Mouse (Mus musculus) midbrain, embryonic 13.5 days (tissue): ENCODE results near the gene Ncoa6. TPM values are rescaled to one million over a fixed set of nuclear protein-coding genes. Genes with fewer than 3 reads are reported as not detected.

Source experiments
- ATAC-seq: fragments of 200-750 bp; cut with Nextera tagmentation; 2 replicates; pipeline ENCODE4 v1.8.0; 2017; ENCODE audit warnings: mild to moderate bottlenecking, moderate TSS enrichment, moderate library complexity
- H3K27ac ChIP-seq: fragments of 300-500 bp; sonication (generic); 2 replicates; pipeline ENCODE4 v1.5.1; 2015; ENCODE audit warnings: inconsistent platforms, mild to moderate bottlenecking, moderate library complexity
- H3K27me3 ChIP-seq: fragments of 300-500 bp; sonication (generic); 2 replicates; pipeline ENCODE4 v1.6.1; 2015; ENCODE audit warnings: mild to moderate bottlenecking, inconsistent platforms
- H3K36me3 ChIP-seq: fragments of 300-500 bp; sonication (generic); 2 replicates; pipeline ENCODE4 v1.6.1; 2015; ENCODE audit warnings: mild to moderate bottlenecking, inconsistent platforms
- H3K4me1 ChIP-seq: fragments of 300-500 bp; sonication (generic); replicated peaks from 2 replicates; pipeline ENCODE4 v1.6.1; 2015; ENCODE audit warnings: inconsistent platforms
- H3K4me2 ChIP-seq: fragments of 300-500 bp; sonication (generic); replicated peaks from 2 replicates; pipeline ENCODE4 v1.6.1; 2015; ENCODE audit warnings: moderate library complexity, mild to moderate bottlenecking, inconsistent platforms
- H3K4me3 ChIP-seq: fragments of 300-500 bp; sonication (generic); replicated peaks from 2 replicates; pipeline ENCODE4 v1.5.1; 2015; ENCODE audit warnings: mild to moderate bottlenecking, inconsistent platforms
- H3K9ac ChIP-seq: fragments of 300-500 bp; sonication (generic); replicated peaks from 2 replicates; pipeline ENCODE4 v1.6.1; 2015; ENCODE audit warnings: mild to moderate bottlenecking, inconsistent platforms
- H3K9me3 ChIP-seq: fragments of 300-500 bp; sonication (generic); 2 replicates; pipeline ENCODE4 v1.6.1; 2016; ENCODE audit warnings: mild to moderate bottlenecking, inconsistent platforms
- WGBS: fragments of 180-500 bp; shearing (Covaris S2); methylation state at CpG from one replicate; pipeline ENCODE4 v1.1.7; 2015; 5-methylcytosine and 5-hydroxymethylcytosine counted together
- polyA plus RNA-seq: library from polyadenylated mRNA; unstranded; fragments of >200 nt; fragmentation: Nextera tagmentation; extraction: Ambion mirVana; gene quantifications from 2 replicates; pipeline ENCODE4 v1.2.1, GENCODE M21; 2015

The Ncoa6 gene
- 30.0 and 34.5 TPM in 2 replicates for polyA plus RNA-seq

DNA sequence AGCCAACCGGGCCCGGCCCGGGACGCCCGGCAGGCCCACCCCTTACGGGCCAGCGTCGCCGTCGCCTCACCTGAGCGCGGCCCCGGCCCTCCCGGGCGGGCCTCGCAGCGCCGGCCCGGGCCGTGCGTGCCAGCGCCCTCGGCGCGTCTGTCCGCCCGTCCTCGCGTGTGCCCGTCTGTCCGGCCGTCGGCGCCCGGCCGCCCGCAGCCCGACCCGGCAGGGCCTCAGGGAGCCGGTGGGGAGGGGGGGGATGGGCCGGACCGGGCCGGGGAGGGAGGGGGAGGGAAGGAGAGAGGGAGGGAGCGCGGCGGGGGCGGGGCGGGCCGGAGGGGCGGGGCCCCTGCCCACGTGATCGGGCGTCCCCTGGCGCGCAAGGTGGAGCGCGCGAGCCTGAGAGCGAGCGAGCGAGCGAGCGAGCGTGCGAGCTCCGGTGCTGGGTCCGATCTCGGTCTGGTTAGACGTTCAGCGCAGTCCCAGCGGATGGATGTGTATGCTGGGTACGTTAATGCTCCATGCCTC lies at the start of gene Ncoa6:
TSS of gene Ncoa6 (minus strand) at position 325 of the 519 bp plus-strand sequence.
- no peaks in the 10 kb centered on the region for H3K27me3 ChIP-seq
- H3K4me1 ChIP-seq: peaks cover 34% of the 10 kb centered on the region
- peak within 1 kb of the TSS; percentile 93 for H3K27ac ChIP-seq
- WGBS: 0% methylated on average over 41 of the region's 72 CpGs
- H3K4me2 ChIP-seq: peak within 1 kb of the TSS; percentile 88
- H3K36me3 ChIP-seq: no peaks in the 10 kb centered on the region
- H3K9ac ChIP-seq: peak within 1 kb of the TSS; percentile 94
- no peaks in the 10 kb centered on the region for H3K9me3 ChIP-seq
- H3K4me3 ChIP-seq: peak within 1 kb of the TSS; percentile 87
- ATAC-seq: peak; percentile 92

DNA sequence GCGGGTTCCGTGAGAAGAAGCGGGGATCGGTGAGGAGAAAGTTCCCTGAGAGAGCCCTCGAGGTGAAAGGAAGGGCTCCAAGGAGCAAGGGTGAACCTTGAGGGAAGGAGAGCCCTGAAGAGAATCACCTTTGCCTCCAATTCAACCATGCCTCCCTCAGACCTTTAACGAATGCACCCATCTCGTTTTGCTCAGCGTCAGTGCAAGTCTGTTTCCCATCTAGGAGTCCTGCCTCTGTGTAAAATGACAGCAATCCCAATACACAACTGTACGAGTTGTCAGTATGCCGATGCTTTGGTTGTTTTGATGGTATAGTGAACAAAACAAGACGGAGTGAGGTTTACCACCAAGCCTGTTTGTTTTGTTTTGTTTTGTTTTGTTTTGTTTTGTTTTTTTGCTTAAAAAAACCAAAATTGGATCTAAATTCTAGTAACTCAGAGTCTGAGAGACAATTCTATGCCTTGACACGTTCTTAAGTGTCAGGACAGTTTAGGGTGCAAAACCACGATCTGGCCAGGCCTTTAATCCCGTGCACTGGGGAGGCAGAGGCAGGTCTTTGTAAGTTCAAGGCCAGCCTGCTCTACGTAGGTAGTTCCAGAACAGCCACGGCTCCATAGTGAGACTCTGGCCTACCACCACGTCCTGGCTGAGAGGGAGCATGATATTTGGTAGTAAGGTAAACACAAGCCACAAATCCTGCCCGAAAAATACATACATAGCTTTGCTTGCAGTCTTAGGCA lies 45.0 kb upstream of the Ncoa6 start:
- Histone ChIP-seq H3K27me3 (no peaks in the 10 kb centered on the region), H3K4me3 (peak overlapping the region; percentile 68), H3K9ac (peak overlapping the region; percentile 69), H3K9me3 (no peaks in the 10 kb centered on the region), H3K4me2 (peak overlapping the region; percentile 68), H3K4me1 (peaks cover 23% of the 10 kb centered on the region), H3K36me3 (no peaks in the 10 kb centered on the region), H3K27ac (peak overlapping the region; percentile 78)
- WGBS: 26% methylated on average over 18 of the region's 18 CpGs
- no peak for ATAC-seq

DNA sequence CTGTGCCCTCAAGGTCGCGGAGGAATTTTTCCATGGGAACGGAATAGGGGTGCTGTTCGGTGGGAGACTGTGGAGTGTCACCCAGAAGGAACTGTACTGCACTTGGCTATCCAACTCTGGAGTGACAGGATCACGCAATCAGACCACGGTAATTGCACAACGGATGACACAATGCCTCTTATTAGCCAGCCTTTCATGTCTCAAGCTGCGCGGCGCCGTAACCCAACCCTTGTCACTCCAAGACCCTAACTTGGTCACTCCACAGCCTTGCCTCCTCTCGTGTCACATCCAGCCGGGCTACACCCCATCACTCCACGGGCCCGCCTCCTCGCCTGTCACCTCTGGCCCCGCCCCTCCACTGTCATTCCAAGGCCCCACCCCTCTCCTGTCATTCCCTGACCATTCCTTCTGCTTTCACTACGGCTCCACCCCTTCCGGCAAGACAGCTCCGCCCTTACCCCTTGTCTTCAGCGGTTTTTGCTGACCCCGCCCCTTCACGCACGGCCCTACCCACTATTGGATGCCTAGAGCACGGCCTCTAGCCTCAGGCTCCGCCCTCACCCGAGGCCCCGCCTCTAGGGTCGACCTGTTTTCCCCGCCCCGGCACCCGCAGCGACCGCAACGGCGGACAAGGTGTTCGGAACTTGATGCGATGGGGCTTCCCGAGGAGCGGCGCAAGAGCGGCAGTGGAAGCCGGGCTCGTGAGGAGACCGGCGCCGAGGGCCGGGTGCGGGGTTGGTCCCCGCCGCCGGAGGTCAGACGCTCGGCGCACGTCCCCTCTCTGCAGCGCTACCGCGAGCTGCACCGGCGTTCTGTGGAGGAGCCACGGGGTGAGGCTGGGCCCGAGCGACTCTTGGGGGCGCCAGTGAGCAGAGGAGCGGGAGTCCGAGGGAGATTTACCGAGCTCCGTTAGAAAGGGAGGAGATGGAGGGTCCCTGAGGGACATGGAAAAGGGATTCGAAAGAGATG lies 44.0 kb upstream of the Ncoa6 start, which contains the start of the genes Acss2 and Ggt7:
TSS of gene Acss2 (plus strand) at position 494 of the 969 bp plus-strand sequence.
TSS of gene Ggt7 (minus strand) at position 783 of the 969 bp plus-strand sequence.
- H3K4me1 ChIP-seq: peaks cover 33% of the 10 kb centered on the region
- H3K9me3 ChIP-seq: no peaks in the 10 kb centered on the region
- ATAC-seq: peak; percentile 98
- peak within 1 kb of the TSS; percentile 78 for H3K27ac ChIP-seq
- H3K4me3 ChIP-seq: peak within 1 kb of the TSS; percentile 68
- peak within 1 kb of the TSS; percentile 69 for H3K9ac ChIP-seq
- H3K36me3 ChIP-seq: no peaks in the 10 kb centered on the region
- H3K4me2 ChIP-seq: peak within 1 kb of the TSS; percentile 68
- 4% methylated on average over 67 of the region's 70 CpGs for WGBS
- no peaks in the 10 kb centered on the region for H3K27me3 ChIP-seq

DNA sequence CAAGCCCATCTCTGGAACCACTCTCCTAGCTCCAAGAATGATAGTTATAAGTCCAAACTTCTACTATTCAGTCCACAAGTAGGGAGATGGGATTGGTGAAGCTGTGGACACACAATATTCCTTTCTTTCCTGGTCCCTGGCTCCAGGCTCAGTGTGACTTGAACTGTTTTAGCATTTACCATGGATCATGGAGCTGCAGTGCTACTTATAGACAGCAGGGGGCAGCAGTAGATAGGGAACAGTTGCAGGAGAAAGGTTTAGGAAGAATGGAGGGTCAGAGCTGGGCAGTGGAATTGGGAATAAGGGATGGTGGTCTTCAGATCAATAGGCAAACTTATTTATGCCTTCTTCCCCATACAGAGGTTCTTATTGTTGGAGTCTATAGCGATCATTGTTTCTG lies 42.2 kb upstream of the Ncoa6 start:
- 6% methylated on average over 1 of the region's 1 CpGs for WGBS
- Histone ChIP-seq H3K27me3 (no peaks in the 10 kb centered on the region), H3K27ac (no peak overlapping the region), H3K9me3 (no peaks in the 10 kb centered on the region), H3K36me3 (peaks cover 3% of the 10 kb centered on the region; the same call in 1 of the 2 replicates), H3K9ac (no peak overlapping the region), H3K4me1 (peaks cover 41% of the 10 kb centered on the region), H3K4me2 (no peak overlapping the region), H3K4me3 (no peak overlapping the region)
- no peak for ATAC-seq

DNA sequence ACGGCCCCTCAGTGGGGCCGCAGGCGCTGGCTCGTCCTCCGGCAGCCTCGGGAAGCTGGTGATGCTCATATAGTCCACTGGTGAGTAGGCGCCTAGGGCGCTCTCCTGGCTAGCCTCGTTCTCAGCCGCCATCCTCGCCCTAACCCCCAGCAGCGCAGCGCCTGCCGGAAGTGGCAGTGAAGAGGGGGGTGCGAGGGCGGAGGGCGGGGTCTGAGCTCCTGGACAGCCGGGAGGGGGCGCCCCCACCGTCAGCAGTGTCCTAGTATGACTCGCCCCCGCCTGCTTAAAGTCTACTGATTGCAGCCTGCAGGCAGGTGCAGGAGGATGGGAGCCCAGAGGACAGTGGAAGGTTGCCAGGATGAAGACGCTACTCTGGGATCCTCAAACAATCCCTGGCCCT lies 41.0 kb upstream of the Ncoa6 start:
- Histone ChIP-seq H3K4me1 (peaks cover 41% of the 10 kb centered on the region), H3K27ac (peak overlapping the region; percentile 81), H3K4me2 (peak overlapping the region; percentile 78), H3K36me3 (peaks cover 5% of the 10 kb centered on the region; the same call in 1 of the 2 replicates), H3K9me3 (no peaks in the 10 kb centered on the region), H3K27me3 (no peaks in the 10 kb centered on the region), H3K4me3 (peak overlapping the region; percentile 75), H3K9ac (peak overlapping the region; percentile 88)
- ATAC-seq: peak; percentile 49
- under 1% methylated on average over 23 of the region's 23 CpGs for whole genome bisulfite sequencing

DNA sequence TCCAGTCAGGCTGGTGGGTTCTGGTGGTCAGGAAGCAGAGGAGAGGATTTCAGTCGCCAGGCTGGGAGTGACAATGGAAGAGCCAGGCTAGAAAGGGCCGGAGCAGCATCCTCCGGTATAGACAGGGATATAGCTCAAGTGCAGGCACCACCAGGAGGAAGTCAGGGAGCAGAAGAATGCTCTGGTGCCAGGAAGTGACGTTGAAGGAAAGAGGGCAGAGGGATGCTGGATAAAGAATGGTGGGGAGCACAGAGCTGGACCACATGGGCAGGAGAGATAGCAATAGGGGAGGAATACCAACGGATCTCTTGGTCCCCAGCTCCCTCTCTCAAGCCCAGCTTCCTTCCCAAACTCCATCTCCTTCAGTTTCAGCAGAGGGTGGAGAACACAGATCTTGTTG lies 39.8 kb upstream of the Ncoa6 start:
- Histone ChIP-seq H3K9ac (peak overlapping the region; percentile 88), H3K36me3 (peaks cover 9% of the 10 kb centered on the region; the same call in 1 of the 2 replicates), H3K4me3 (peak overlapping the region; percentile 75), H3K27me3 (no peaks in the 10 kb centered on the region), H3K4me1 (peaks cover 35% of the 10 kb centered on the region), H3K9me3 (no peaks in the 10 kb centered on the region), H3K4me2 (peak overlapping the region; percentile 78), H3K27ac (peak overlapping the region; percentile 81)
- ATAC-seq: no peak
- 65% methylated on average over 5 of the region's 5 CpGs for WGBS

DNA sequence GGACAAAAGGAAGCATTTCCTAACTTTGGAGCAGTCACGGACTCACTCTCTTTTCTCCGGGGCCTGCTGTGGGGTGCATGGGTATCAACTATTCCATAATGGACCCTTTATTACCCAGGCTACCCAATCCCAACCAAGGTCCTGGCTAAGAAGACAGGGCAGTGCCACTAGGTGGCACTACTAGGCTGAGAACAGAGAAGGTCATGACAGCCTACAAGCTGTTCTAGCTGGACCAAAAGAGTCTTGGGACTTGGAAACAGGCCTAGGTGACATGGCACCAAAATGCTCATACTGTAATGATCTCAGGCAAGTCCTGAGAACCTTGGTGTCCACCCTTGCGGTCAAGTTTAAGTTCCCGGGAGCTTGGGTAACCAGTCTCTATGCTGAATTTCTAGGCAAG lies 38.8 kb upstream of the Ncoa6 start:
- no peaks in the 10 kb centered on the region for H3K9me3 ChIP-seq
- peaks cover 13% of the 10 kb centered on the region for H3K36me3 ChIP-seq
- no peak overlapping the region for H3K27ac ChIP-seq
- 63% methylated on average over 4 of the region's 4 CpGs for WGBS
- ATAC-seq: no peak
- H3K4me2 ChIP-seq: peak overlapping the region; percentile 78
- no peak overlapping the region for H3K9ac ChIP-seq
- no peak overlapping the region for H3K4me3 ChIP-seq
- H3K27me3 ChIP-seq: no peaks in the 10 kb centered on the region
- H3K4me1 ChIP-seq: peaks cover 43% of the 10 kb centered on the region

DNA sequence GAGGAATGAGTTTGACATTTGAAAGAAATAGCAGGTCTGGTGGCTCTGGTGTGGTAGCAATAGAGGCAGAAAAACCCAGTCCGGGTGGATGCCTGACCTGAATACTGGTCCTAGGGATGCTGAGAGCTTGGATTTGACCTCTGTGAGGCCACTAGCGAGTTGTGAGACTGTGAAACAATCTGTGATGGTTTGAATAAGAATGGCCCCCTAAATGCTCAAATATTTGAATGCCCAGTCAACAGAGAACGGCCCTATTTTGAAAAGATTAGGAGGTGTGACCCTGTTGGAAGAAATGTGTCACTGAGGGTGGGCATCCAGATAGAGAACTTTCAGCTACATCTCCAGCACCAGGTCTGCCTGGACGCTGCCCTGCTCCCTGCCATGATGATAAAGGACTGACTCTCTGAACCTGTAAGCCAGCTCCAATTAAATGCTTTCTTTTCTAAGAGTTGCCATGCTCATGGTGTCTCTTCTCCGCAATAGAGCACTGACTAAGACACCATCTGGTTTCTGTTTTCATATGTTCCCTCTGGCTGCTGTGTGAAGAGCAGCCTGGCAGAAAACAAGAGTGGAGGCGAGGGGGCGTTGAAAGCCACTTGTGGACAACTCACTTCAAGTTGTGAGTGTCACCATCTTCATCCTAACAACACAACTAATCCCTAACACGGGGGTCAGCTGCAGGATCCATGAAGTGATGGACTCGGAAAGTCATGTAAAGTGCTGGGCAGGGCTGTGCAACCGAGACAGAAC lies 34.2 kb upstream of the Ncoa6 start:
- no peaks in the 10 kb centered on the region for H3K27me3 ChIP-seq
- no peak overlapping the region for H3K4me3 ChIP-seq
- no peaks in the 10 kb centered on the region for H3K9me3 ChIP-seq
- 0 out of 2 replicates have a peak overlapping the region, but pooled peaks have one; percentile 14 for H3K9ac ChIP-seq
- peaks cover 35% of the 10 kb centered on the region for H3K4me1 ChIP-seq
- no peak overlapping the region for H3K4me2 ChIP-seq
- 72% methylated on average over 10 of the region's 10 CpGs for WGBS
- H3K27ac ChIP-seq: no peak overlapping the region
- H3K36me3 ChIP-seq: peaks cover 38% of the 10 kb centered on the region
- no peak for ATAC-seq

DNA sequence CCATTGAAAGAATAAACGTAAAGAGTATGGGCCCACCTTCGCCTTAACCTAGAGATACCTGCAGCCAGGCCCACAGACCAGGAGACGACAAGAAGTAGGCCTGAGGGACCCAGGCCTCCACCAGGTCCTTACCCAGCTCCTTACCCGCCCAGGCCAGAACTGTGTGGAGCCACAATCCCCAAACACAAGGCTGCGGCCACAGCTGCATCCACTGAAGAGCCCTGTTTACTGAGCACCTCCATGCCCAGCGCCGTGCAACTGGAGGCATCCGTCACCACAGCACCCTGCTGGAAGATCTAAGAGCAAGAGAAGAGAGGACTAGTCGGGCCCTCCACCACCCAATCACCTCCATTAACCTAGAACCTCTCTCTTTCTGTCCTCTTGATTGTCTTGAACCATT lies 32.1 kb upstream of the Ncoa6 start:
- Histone ChIP-seq H3K4me3 (no peak overlapping the region), H3K27ac (no peak overlapping the region), H3K4me1 (peaks cover 26% of the 10 kb centered on the region), H3K9ac (no peak overlapping the region), H3K9me3 (no peaks in the 10 kb centered on the region), H3K27me3 (no peaks in the 10 kb centered on the region), H3K4me2 (no peak overlapping the region), H3K36me3 (peaks cover 47% of the 10 kb centered on the region)
- ATAC-seq: no peak
- WGBS: 93% methylated on average over 9 of the region's 9 CpGs

DNA sequence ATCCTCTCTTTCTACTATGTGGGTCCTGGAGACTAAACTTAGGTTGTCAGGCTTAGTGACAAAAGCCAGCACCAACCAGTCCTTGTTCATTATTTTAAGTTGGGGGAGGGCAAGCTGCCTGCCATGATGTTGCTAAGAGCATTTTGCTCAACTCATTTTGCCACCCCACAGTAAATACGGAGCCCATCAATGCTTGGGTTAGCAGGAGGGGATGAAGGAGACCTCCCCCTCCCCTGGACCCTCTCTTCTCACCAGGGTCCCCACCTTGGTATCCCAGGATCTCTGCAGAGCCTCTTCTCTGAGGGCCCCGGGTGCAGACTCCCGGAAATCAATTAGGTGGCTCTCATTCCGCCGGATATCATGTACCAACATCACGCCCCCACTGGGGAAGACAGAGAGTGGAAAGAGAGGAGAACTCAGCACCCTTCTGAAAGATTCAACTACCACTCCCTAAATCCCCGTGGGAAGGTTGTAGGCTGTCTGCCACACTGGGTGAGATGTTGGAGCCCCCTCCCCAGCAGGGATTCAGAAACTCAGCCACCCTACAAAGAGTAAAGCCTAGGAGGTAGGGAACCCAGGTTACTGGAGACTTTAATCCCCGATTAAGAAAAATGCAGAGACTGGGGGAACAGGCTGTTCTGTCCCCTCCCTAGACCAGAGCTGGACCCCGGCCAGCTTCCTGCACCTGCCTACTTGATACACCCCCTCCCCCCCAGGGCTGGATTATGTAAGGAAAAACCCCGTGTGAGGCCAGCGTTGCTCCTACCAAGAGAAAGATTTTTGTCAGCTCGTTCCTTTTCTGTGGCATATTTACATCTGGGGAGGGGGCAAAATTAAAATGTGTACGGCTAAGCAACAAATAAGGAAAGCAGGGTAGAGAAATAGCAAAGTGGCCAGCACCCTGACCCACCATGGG lies 31.0 kb upstream of the Ncoa6 start:
- H3K27ac ChIP-seq: peak overlapping the region; percentile 17; the same call in 1 of the 2 replicates
- no peak overlapping the region; the same call in 1 of the 2 replicates for H3K9ac ChIP-seq
- no peaks in the 10 kb centered on the region for H3K9me3 ChIP-seq
- H3K36me3 ChIP-seq: peaks cover 57% of the 10 kb centered on the region
- H3K4me3 ChIP-seq: no peak overlapping the region
- peaks cover 26% of the 10 kb centered on the region for H3K4me1 ChIP-seq
- WGBS: 51% methylated on average over 13 of the region's 13 CpGs
- peak; percentile 53 for ATAC-seq
- H3K27me3 ChIP-seq: no peaks in the 10 kb centered on the region
- H3K4me2 ChIP-seq: no peak overlapping the region
